Mouse (Mus musculus) cerebellum, adult 2 months (tissue): Measurements from ENCODE around the gene Ndufa7.

Experiments
- CTCF ChIP-seq: fragments of 200-500 bp; IDR thresholded peaks from 2 replicates; pipeline ENCODE4 v1.5.1; 2011; ENCODE audit warnings: low read depth, mild to moderate bottlenecking, control low read depth, low read length, moderate library complexity, borderline replicate concordance; ENCODE audit not compliant: insufficient read depth
- POLR2A ChIP-seq: fragments of 200-500 bp; IDR thresholded peaks from 2 replicates; pipeline ENCODE4 v1.6.1; 2011; ENCODE audit warnings: low read length, control low read depth, borderline replicate concordance; ENCODE audit not compliant: insufficient read depth

DNA sequence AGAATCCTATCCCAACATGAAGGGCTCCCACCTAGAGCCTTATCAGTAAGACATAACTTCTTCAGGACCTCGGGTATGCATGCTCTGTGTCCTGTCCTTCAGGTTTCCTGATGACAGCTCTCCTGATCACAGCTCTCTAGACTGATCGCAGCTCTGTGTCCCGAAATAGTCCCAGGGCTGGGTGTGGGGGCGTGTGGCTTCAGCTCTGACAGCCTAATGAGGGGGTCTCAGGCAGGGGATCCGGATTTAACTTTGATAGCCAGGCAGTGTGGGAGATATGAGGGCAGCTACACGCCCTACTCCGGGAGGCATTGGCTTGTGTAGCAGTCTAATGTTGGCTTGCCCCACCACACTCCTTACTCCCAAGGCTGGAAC, 13.2 kb upstream of the Ndufa7 start:
- TF ChIP-seq CTCF (no peak), POLR2A (no peak)
